Mouse (Mus musculus) forebrain, embryonic 14.5 days (tissue): Measurements from ENCODE around the gene Nid2. TPM values are rescaled to one million over a fixed set of nuclear protein-coding genes. Genes with fewer than 3 reads are reported as not detected.

Source experiments
- ATAC-seq: fragments of 200-750 bp; cut with Nextera tagmentation; 2 replicates; pipeline ENCODE4 v1.8.0; 2017; ENCODE audit warnings: mild to moderate bottlenecking, moderate library complexity
- DNase-seq: peaks from one replicate; pipeline ENCODE4 v3.0.0-alpha.2; 2015; ENCODE audit warnings: low spot score
- H3K27ac ChIP-seq: fragments of 300-500 bp; sonication (generic); 2 replicates; pipeline ENCODE4 v1.5.1; 2014; ENCODE audit warnings: low read depth, mild to moderate bottlenecking, control low read depth, low read length, moderate library complexity
- H3K27me3 ChIP-seq: fragments of 300-500 bp; sonication (generic); replicated peaks from 2 replicates; pipeline ENCODE4 v1.6.1; 2014; ENCODE audit warnings: low read length, control low read depth, mixed read lengths; ENCODE audit not compliant: control insufficient read depth, insufficient read depth
- H3K36me3 ChIP-seq: fragments of 300-500 bp; sonication (generic); 2 replicates; pipeline ENCODE4 v1.6.1; 2014; ENCODE audit warnings: low read length, control low read depth; ENCODE audit not compliant: control insufficient read depth, insufficient read depth
- H3K4me1 ChIP-seq: fragments of 300-500 bp; sonication (generic); 2 replicates; pipeline ENCODE4 v1.6.1; 2014; ENCODE audit warnings: antibody characterized with exemption, low read length, control low read depth; ENCODE audit not compliant: control insufficient read depth, insufficient read depth
- H3K4me2 ChIP-seq: fragments of 300-500 bp; sonication (generic); 2 replicates; pipeline ENCODE4 v1.6.1; 2014; ENCODE audit warnings: mild to moderate bottlenecking, control low read depth, low read length
- H3K4me3 ChIP-seq: fragments of 300-500 bp; sonication (generic); 2 replicates; pipeline ENCODE4 v1.5.1; 2014; ENCODE audit warnings: low read depth, low read length, control low read depth
- H3K9ac ChIP-seq: fragments of 300-500 bp; sonication (generic); 2 replicates; pipeline ENCODE4 v1.6.1; 2014; ENCODE audit warnings: mild to moderate bottlenecking, low read length, control low read depth, moderate library complexity
- H3K9me3 ChIP-seq: fragments of 300-500 bp; sonication (generic); replicated peaks from 2 replicates; pipeline ENCODE4 v1.6.1; 2016; ENCODE audit warnings: low read length, control low read depth, mixed read lengths; ENCODE audit not compliant: control insufficient read depth
- WGBS: fragments of 180-500 bp; shearing (Covaris S2); extraction: QIAGEN DNeasy Blood & Tissue Kit; methylation state at CpG from one replicate; pipeline ENCODE4 v1.1.7; 2014; 5-methylcytosine and 5-hydroxymethylcytosine counted together
- polyA plus RNA-seq: library from polyadenylated mRNA; unstranded; fragments of >200 nt; fragmentation: Nextera tagmentation; extraction: Ambion mirVana; gene quantifications from 2 replicates; pipeline ENCODE4 v1.2.1, GENCODE M21; 2014

The Nid2 gene
- polyA plus RNA-seq, 1 experiment from 2014 or later, result 30.9 TPM

- H3K4me3 ChIP-seq, result no peak overlapping the region
- DNase-seq, result no peak
- peaks cover 2% of the 10 kb centered on the region; the same call in 1 of the 2 replicates for H3K4me1 ChIP-seq
- H3K27ac ChIP-seq, result no peak overlapping the region
- H3K27me3 ChIP-seq, result no peaks in the 10 kb centered on the region
- ATAC-seq, result no peak
- H3K9me3 ChIP-seq, result no peaks in the 10 kb centered on the region
- no peaks in the 10 kb centered on the region; the same call in 1 of the 2 replicates for H3K36me3 ChIP-seq
- WGBS, result 94% methylated on average over 6 of the region's 6 CpGs
- no peak overlapping the region for H3K9ac ChIP-seq
- no peak overlapping the region for H3K4me2 ChIP-seq
Observed at GRCm38 (mm10) chr14:19768648-19769047, 17.6 kb downstream of the Nid2 start.

GRCm38 (mm10) chr14:19769441-19770200, 18.6 kb downstream of the Nid2 start:
- 50% methylated on average over 6 of the region's 6 CpGs for WGBS
- Histone ChIP-seq H3K9ac (no peak overlapping the region), H3K4me3 (no peak overlapping the region), H3K4me2 (no peak overlapping the region), H3K9me3 (no peaks in the 10 kb centered on the region), H3K4me1 (peaks cover 2% of the 10 kb centered on the region; the same call in 1 of the 2 replicates), H3K36me3 (no peaks in the 10 kb centered on the region; the same call in 1 of the 2 replicates), H3K27me3 (no peaks in the 10 kb centered on the region), H3K27ac (no peak overlapping the region)
- ATAC-seq (no peak), DNase-seq (no peak)

GRCm38 (mm10) chr14:19771173-19771572, 20.1 kb downstream of the Nid2 start:
- DNase-seq (no peak), ATAC-seq (no peak)
- H3K4me1 ChIP-seq, result no peaks in the 10 kb centered on the region
- no peaks in the 10 kb centered on the region for H3K9me3 ChIP-seq
- no peaks in the 10 kb centered on the region; the same call in 1 of the 2 replicates for H3K36me3 ChIP-seq
- no peak overlapping the region for H3K27ac ChIP-seq
- no peak overlapping the region for H3K4me2 ChIP-seq
- no peak overlapping the region for H3K4me3 ChIP-seq
- no peak overlapping the region for H3K9ac ChIP-seq
- 86% methylated on average over 7 of the region's 7 CpGs for WGBS
- H3K27me3 ChIP-seq, result no peaks in the 10 kb centered on the region

GRCm38 (mm10) chr14:19774036-19774628, 23.1 kb downstream of the Nid2 start:
- no peak overlapping the region for H3K9ac ChIP-seq
- H3K36me3 ChIP-seq, result no peaks in the 10 kb centered on the region
- no peaks in the 10 kb centered on the region for H3K27me3 ChIP-seq
- no peak overlapping the region for H3K27ac ChIP-seq
- DNase-seq, result no peak
- no peaks in the 10 kb centered on the region for H3K4me1 ChIP-seq
- H3K9me3 ChIP-seq, result no peaks in the 10 kb centered on the region
- ATAC-seq, result no peak
- no peak overlapping the region for H3K4me3 ChIP-seq
- 85% methylated on average over 13 of the region's 13 CpGs for WGBS
- no peak overlapping the region for H3K4me2 ChIP-seq

- Histone ChIP-seq H3K27ac (no peak overlapping the region), H3K27me3 (no peaks in the 10 kb centered on the region), H3K9ac (no peak overlapping the region), H3K4me2 (no peak overlapping the region), H3K9me3 (no peaks in the 10 kb centered on the region), H3K36me3 (no peaks in the 10 kb centered on the region), H3K4me3 (no peak overlapping the region), H3K4me1 (no peaks in the 10 kb centered on the region)
- 92% methylated on average over 4 of the region's 4 CpGs for WGBS
- DNase-seq (no peak), ATAC-seq (no peak)
Observed at GRCm38 (mm10) chr14:19775491-19775890, 24.4 kb downstream of the Nid2 start.

- no peak overlapping the region for H3K4me2 ChIP-seq
- H3K9ac ChIP-seq, result no peak overlapping the region
- no peaks in the 10 kb centered on the region for H3K9me3 ChIP-seq
- no peak overlapping the region for H3K27ac ChIP-seq
- DNase-seq, result no peak
- H3K4me3 ChIP-seq, result no peak overlapping the region
- ATAC-seq, result no peak
- H3K27me3 ChIP-seq, result no peaks in the 10 kb centered on the region
- H3K4me1 ChIP-seq, result no peaks in the 10 kb centered on the region
- H3K36me3 ChIP-seq, result no peaks in the 10 kb centered on the region
- 96% methylated on average over 5 of the region's 5 CpGs for WGBS
Observed at GRCm38 (mm10) chr14:19776179-19776578, 25.1 kb downstream of the Nid2 start.

GRCm38 (mm10) chr14:19776890-19777289, 25.8 kb downstream of the Nid2 start:
- WGBS, result 51% methylated on average over 6 of the region's 6 CpGs
- ATAC-seq (no peak), DNase-seq (no peak)
- no peak overlapping the region for H3K4me3 ChIP-seq
- H3K4me2 ChIP-seq, result no peak overlapping the region
- H3K27ac ChIP-seq, result no peak overlapping the region
- H3K9ac ChIP-seq, result no peak overlapping the region
- no peaks in the 10 kb centered on the region for H3K27me3 ChIP-seq
- H3K36me3 ChIP-seq, result no peaks in the 10 kb centered on the region
- no peaks in the 10 kb centered on the region for H3K9me3 ChIP-seq
- H3K4me1 ChIP-seq, result no peaks in the 10 kb centered on the region

GRCm38 (mm10) chr14:19777365-19777764, 26.3 kb downstream of the Nid2 start:
- WGBS, result 89% methylated on average over 6 of the region's 6 CpGs
- no peak overlapping the region for H3K4me2 ChIP-seq
- H3K9ac ChIP-seq, result no peak overlapping the region
- H3K27me3 ChIP-seq, result no peaks in the 10 kb centered on the region
- no peak overlapping the region for H3K4me3 ChIP-seq
- H3K27ac ChIP-seq, result no peak overlapping the region
- no peaks in the 10 kb centered on the region for H3K36me3 ChIP-seq
- no peaks in the 10 kb centered on the region for H3K4me1 ChIP-seq
- ATAC-seq, result no peak
- no peak for DNase-seq
- no peaks in the 10 kb centered on the region for H3K9me3 ChIP-seq

- no peak for DNase-seq
Observed at GRCm38 (mm10) chr14:19777945-19778344, 26.9 kb downstream of the Nid2 start.

More at GRCm38 (mm10) chr14:19777945-19778344, 26.9 kb downstream of the Nid2 start:
- Histone ChIP-seq H3K9me3 (no peaks in the 10 kb centered on the region), H3K4me2 (no peak overlapping the region), H3K4me1 (no peaks in the 10 kb centered on the region), H3K27ac (no peak overlapping the region), H3K27me3 (no peaks in the 10 kb centered on the region), H3K4me3 (no peak overlapping the region), H3K9ac (no peak overlapping the region), H3K36me3 (no peaks in the 10 kb centered on the region)
- ATAC-seq, result no peak
- WGBS, result 88% methylated on average over 13 of the region's 13 CpGs
